Mouse (Mus musculus) forebrain, embryonic 16.5 days (tissue): ENCODE measurements around the gene Grb7. TPM values are rescaled to one million over a fixed set of nuclear protein-coding genes. Genes with fewer than 3 reads are reported as not detected.

ENCODE experiments used
- ATAC-seq: fragments of 200-750 bp; cut with Nextera tagmentation; 2 replicates; pipeline ENCODE4 v1.8.0; 2017; ENCODE audit warnings: mild to moderate bottlenecking, moderate library complexity
- H3K27ac ChIP-seq: fragments of 300-500 bp; sonication (generic); 2 replicates; pipeline ENCODE4 v1.5.1; 2014; ENCODE audit warnings: low read length, control low read depth
- H3K27me3 ChIP-seq: fragments of 300-500 bp; sonication (generic); replicated peaks from 2 replicates; pipeline ENCODE4 v1.6.1; 2014; ENCODE audit warnings: low read length; ENCODE audit not compliant: control insufficient read depth, insufficient read depth
- H3K36me3 ChIP-seq: fragments of 300-500 bp; sonication (generic); 2 replicates; pipeline ENCODE4 v1.6.1; 2014; ENCODE audit not compliant: control insufficient read depth, insufficient read depth
- H3K4me1 ChIP-seq: fragments of 300-500 bp; sonication (generic); replicated peaks from 2 replicates; pipeline ENCODE4 v1.6.1; 2014; ENCODE audit warnings: low read length; ENCODE audit not compliant: control insufficient read depth, insufficient read depth
- H3K4me2 ChIP-seq: fragments of 300-500 bp; sonication (generic); 2 replicates; pipeline ENCODE4 v1.6.1; 2014; ENCODE audit warnings: mild to moderate bottlenecking, low read length, control low read depth
- H3K4me3 ChIP-seq: fragments of 300-500 bp; sonication (generic); replicated peaks from 2 replicates; pipeline ENCODE4 v1.5.1; 2014; ENCODE audit warnings: mild to moderate bottlenecking, low read length, control low read depth
- H3K9ac ChIP-seq: fragments of 300-500 bp; sonication (generic); replicated peaks from 2 replicates; pipeline ENCODE4 v1.6.1; 2014; ENCODE audit warnings: low read depth, low read length, control low read depth
- H3K9me3 ChIP-seq: fragments of 300-500 bp; sonication (generic); 2 replicates; pipeline ENCODE4 v1.6.1; 2016; ENCODE audit warnings: low read length; ENCODE audit not compliant: control insufficient read depth
- WGBS: fragments of 180-500 bp; shearing (Covaris S2); extraction: QIAGEN DNeasy Blood & Tissue Kit; methylation state at CpG from one replicate; pipeline ENCODE4 v1.1.7; 2014; 5-methylcytosine and 5-hydroxymethylcytosine counted together
- polyA plus RNA-seq: library from polyadenylated mRNA; unstranded; fragments of >200 nt; fragmentation: Nextera tagmentation; extraction: Ambion mirVana; gene quantifications from 2 replicates; pipeline ENCODE4 v1.2.1, GENCODE M21; 2015

Grb7 gene
- polyA plus RNA-seq, 1 experiment from 2014 or later: 0.70 TPM

DNA sequence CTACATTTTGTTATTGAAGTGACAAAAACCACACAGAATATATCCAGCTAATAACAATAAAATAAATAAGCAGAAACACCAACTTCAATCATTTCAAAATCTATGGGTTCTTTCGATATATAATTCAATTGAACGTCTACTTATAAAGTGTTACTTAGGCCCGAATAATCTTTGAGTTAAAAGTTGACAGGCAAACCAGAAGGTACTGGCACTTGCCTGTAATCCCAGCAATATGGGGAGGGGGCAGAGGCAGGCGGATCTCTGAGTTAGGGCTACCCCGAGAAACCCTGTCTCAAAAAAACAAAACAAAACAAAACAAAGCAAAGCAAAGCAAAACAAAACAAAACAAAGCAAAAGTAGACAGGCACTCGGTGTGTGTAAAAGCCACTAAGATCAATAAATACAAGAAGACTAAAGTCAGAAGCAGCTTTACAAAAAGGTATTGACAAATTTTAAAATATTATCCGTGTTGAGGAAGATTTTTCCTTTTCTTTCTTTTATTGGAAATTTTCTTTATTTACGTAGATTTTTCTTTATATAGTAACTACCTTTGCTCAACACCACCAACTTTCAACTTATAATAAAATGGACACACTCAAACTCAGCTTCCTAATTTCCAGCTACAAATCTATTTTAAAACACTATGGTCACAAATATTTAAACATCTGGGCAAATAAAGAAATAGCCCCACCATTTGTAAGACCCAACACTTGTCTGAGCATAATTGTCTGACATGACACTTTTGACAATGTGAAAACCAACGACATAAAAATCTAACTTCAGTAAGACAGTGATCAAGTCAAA, 29.6 kb downstream of the Grb7 start:
- WGBS: 90% methylated on average over 9 of the region's 9 CpGs
- ATAC-seq: no peak
- Histone ChIP-seq H3K4me3 (no peak overlapping the region), H3K9ac (no peak overlapping the region), H3K9me3 (no peaks in the 10 kb centered on the region), H3K27me3 (no peaks in the 10 kb centered on the region), H3K27ac (no peak overlapping the region), H3K36me3 (no peaks in the 10 kb centered on the region), H3K4me1 (no peaks in the 10 kb centered on the region), H3K4me2 (no peak overlapping the region)

DNA sequence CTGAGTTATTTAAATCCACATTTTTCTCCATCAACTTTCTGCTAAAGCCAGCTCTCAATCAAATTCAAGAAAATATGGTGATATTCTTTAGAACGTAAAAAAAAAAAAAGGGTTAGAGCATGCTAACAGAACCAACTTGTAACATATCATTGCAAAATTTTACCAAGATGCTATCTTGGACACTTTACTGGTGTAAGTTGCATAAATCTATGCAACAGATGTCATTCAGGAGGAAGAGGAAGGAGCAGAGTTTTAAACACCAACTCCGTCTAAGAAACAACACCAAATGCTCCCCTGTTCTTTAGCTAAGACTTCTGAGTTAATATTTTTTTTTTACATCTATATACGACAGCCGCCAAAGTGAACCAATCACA, 30.2 kb downstream of the Grb7 start:
- no peak overlapping the region for H3K27ac ChIP-seq
- no peak overlapping the region for H3K4me2 ChIP-seq
- H3K36me3 ChIP-seq: no peaks in the 10 kb centered on the region
- H3K9me3 ChIP-seq: no peaks in the 10 kb centered on the region
- 89% methylated on average over 4 of the region's 4 CpGs for WGBS
- H3K27me3 ChIP-seq: no peaks in the 10 kb centered on the region
- ATAC-seq: no peak
- H3K4me3 ChIP-seq: no peak overlapping the region
- H3K9ac ChIP-seq: no peak overlapping the region
- no peaks in the 10 kb centered on the region for H3K4me1 ChIP-seq

DNA sequence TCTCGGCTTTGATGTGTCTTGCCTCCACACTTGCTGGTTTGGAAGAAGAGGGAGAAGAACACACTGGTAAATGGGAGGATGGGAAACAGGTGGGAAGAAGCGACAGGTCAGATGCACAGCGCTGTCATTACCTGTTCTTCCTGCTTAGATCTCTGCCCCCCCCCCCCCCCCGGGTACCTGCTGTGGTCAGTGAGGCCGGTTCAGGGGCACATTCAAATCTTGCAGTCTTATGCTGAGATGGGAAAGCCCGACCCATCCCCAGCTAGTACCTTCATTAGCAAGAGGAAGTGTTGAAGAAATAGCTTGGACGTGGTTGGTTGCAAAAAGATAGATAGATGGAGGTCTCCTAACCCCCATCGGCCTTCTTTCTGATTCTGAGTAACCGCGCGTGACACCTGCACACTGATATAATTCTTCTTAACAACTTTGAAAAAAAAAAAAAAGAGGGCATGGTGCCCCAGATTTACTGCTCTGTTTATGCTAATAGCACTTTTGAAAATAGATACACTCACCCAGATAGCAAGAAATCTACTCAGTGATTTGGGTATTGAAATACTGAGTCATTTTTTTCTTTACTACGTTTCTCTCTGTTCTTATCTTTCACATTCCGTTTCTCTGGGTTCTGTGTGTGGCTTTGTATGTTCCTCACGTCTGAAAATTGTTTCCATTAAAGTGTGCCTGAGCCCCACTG, 31.0 kb downstream of the Grb7 start:
- 75% methylated on average over 14 of the region's 14 CpGs for WGBS
- Histone ChIP-seq H3K9ac (no peak overlapping the region), H3K4me2 (no peak overlapping the region), H3K4me3 (no peak overlapping the region), H3K4me1 (no peaks in the 10 kb centered on the region), H3K9me3 (no peaks in the 10 kb centered on the region), H3K27ac (no peak overlapping the region), H3K36me3 (no peaks in the 10 kb centered on the region), H3K27me3 (no peaks in the 10 kb centered on the region)
- no peak for ATAC-seq

GRCm38 (mm10) chr11:98479026-98479939, 33.1 kb downstream of the Grb7 start:
- 83% methylated on average over 13 of the region's 13 CpGs for WGBS
- Histone ChIP-seq H3K4me2 (no peak overlapping the region), H3K36me3 (no peaks in the 10 kb centered on the region), H3K27ac (no peak overlapping the region), H3K9me3 (no peaks in the 10 kb centered on the region), H3K4me1 (no peaks in the 10 kb centered on the region), H3K4me3 (no peak overlapping the region), H3K27me3 (no peaks in the 10 kb centered on the region), H3K9ac (no peak overlapping the region)
- ATAC-seq: no peak

GRCm38 (mm10) chr11:98479940-98480497, 33.8 kb downstream of the Grb7 start:
- no peak for ATAC-seq
- Histone ChIP-seq H3K36me3 (no peaks in the 10 kb centered on the region), H3K27me3 (no peaks in the 10 kb centered on the region), H3K4me2 (no peak overlapping the region), H3K4me1 (no peaks in the 10 kb centered on the region), H3K9me3 (no peaks in the 10 kb centered on the region), H3K4me3 (no peak overlapping the region), H3K9ac (no peak overlapping the region), H3K27ac (no peak overlapping the region)
- WGBS: 90% methylated on average over 12 of the region's 12 CpGs

DNA sequence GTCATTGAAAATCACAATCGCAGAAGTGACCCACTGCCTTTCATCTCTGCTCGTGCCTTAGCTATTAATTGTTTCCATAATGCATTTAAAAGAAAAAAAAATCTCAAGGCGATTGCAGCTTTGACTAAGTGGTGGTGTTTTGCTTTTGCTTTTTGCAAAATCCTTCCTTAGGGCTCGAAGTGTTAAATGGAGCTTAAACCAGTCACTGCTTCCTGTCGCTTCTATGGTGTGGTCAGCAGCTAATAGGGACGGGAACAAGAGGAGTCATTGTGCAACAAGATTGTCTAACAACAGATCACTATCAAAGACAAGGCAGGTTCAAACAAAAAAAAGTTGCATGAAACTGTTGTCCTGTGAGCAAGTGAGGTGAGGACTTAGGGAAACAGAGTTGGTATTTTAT, 35.0 kb downstream of the Grb7 start:
- Histone ChIP-seq H3K4me3 (no peak overlapping the region), H3K27me3 (no peaks in the 10 kb centered on the region), H3K27ac (no peak overlapping the region), H3K9ac (no peak overlapping the region), H3K9me3 (no peaks in the 10 kb centered on the region), H3K36me3 (no peaks in the 10 kb centered on the region), H3K4me2 (no peak overlapping the region), H3K4me1 (no peaks in the 10 kb centered on the region)
- no peak for ATAC-seq
- 56% methylated on average over 6 of the region's 6 CpGs for WGBS

DNA sequence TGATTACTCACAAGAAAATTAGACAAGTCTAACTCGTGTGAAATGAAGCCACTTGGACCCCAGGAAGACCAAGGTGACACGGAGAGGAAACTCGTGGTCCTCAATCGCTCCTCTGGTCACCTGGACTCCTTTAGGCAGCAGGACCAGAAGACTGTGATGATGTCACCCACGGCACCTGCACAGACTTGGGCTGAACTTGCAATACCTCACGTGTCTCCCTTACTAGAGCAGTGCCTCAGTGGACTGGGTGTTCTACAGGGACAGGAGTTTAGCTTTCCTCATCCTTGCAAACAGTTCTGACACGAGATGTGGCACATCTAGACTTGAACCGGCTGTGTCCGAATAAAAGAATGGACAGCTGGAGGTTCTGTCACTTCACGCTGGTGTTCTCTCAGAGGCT, 35.9 kb downstream of the Grb7 start:
- no peak overlapping the region for H3K4me2 ChIP-seq
- H3K27ac ChIP-seq: no peak overlapping the region
- no peaks in the 10 kb centered on the region for H3K4me1 ChIP-seq
- no peaks in the 10 kb centered on the region for H3K36me3 ChIP-seq
- H3K27me3 ChIP-seq: no peaks in the 10 kb centered on the region
- ATAC-seq: no peak
- no peaks in the 10 kb centered on the region for H3K9me3 ChIP-seq
- 80% methylated on average over 10 of the region's 10 CpGs for WGBS
- H3K4me3 ChIP-seq: no peak overlapping the region
- H3K9ac ChIP-seq: no peak overlapping the region

GRCm38 (mm10) chr11:98485749-98486148, 39.6 kb downstream of the Grb7 start:
- no peak for ATAC-seq
- Histone ChIP-seq H3K9ac (no peak overlapping the region), H3K36me3 (no peaks in the 10 kb centered on the region), H3K4me2 (no peak overlapping the region), H3K27ac (no peak overlapping the region), H3K4me1 (no peaks in the 10 kb centered on the region), H3K4me3 (no peak overlapping the region), H3K9me3 (no peaks in the 10 kb centered on the region), H3K27me3 (no peaks in the 10 kb centered on the region; the same call in 1 of the 2 replicates)
- WGBS: 95% methylated on average over 2 of the region's 2 CpGs

- Histone ChIP-seq H3K9me3 (no peaks in the 10 kb centered on the region), H3K27me3 (no peaks in the 10 kb centered on the region; the same call in 1 of the 2 replicates), H3K4me1 (no peaks in the 10 kb centered on the region), H3K27ac (no peak overlapping the region), H3K4me2 (no peak overlapping the region), H3K36me3 (no peaks in the 10 kb centered on the region), H3K4me3 (no peak overlapping the region), H3K9ac (no peak overlapping the region)
- WGBS: 76% methylated on average over 5 of the region's 5 CpGs
- no peak for ATAC-seq
These were observed 41.4 kb downstream of the Grb7 start for GRCm38 (mm10) chr11:98487526-98488040.
